Mouse (Mus musculus): ENCODE results near the gene Olfr574. TPM values are rescaled to one million over a fixed set of nuclear protein-coding genes. Genes with fewer than 3 reads are reported as not detected.

Olfr574 gene
- not detected in 2 replicates for polyA plus RNA-seq (2021; fragmentation: Nextera tagmentation)
- long read RNA-seq, experiment 1: 0 reads
- long read RNA-seq, experiment 2: 0 reads

GRCm38 (mm10) chr7:102948167-102948566, at the start of gene Olfr574:
Gene Olfr574, plus strand, starts transcription at chr7:102948467.

GRCm38 (mm10) chr7:102917032-102917875, 31.0 kb upstream of the Olfr574 start, which contains the start of gene Olfr571:
Gene Olfr571, minus strand, starts transcription at chr7:102917536.

GRCm38 (mm10) chr7:102924109-102924508, 24.2 kb upstream of the Olfr574 start, which contains the start of gene Olfr572:
Gene Olfr572, plus strand, starts transcription at chr7:102924409.

GRCm38 (mm10) chr7:102942475-102942874, 5.8 kb upstream of the Olfr574 start, which contains the start of gene Olfr573-ps1:
Gene Olfr573-ps1, minus strand, starts transcription at chr7:102942575.

GRCm38 (mm10) chr7:102958593-102958992, 10.3 kb downstream of the Olfr574 start, which contains the start of gene Olfr575:
Gene Olfr575, minus strand, starts transcription at chr7:102958775.

GRCm38 (mm10) chr7:102962360-102962759, 14.1 kb downstream of the Olfr574 start, which contains the start of gene Olfr576:
Gene Olfr576, plus strand, starts transcription at chr7:102962660.

GRCm38 (mm10) chr7:102975843-102976242, 27.6 kb downstream of the Olfr574 start, which contains the start of gene Olfr577:
Gene Olfr577, minus strand, starts transcription at chr7:102975943.

GRCm38 (mm10) chr7:102989224-102989623, 41.0 kb downstream of the Olfr574 start, which contains the start of gene Olfr578:
Gene Olfr578, minus strand, starts transcription at chr7:102989324.

Other genes starting within 250 kb of the Olfr574 start
- 0.10 and 0.13 TPM in 2 replicates for gene Olfr558, start 246.3 kb upstream of the Olfr574 start, polyA plus RNA-seq (2021; fragmentation: Nextera tagmentation)
- not detected in 2 replicates for gene Olfr33, start 229.4 kb upstream of the Olfr574 start, polyA plus RNA-seq (2021; fragmentation: Nextera tagmentation)
- gene Olfr559, start 221.0 kb upstream of the Olfr574 start, polyA plus RNA-seq (2021; fragmentation: Nextera tagmentation): not detected in 2 replicates
- not detected in 2 replicates for gene Olfr560, start 189.1 kb upstream of the Olfr574 start, polyA plus RNA-seq (2021; fragmentation: Nextera tagmentation)
- gene Olfr78, start 189.0 kb upstream of the Olfr574 start, polyA plus RNA-seq (2021; fragmentation: Nextera tagmentation): not detected in 2 replicates
- gene Olfr561, start 177.2 kb upstream of the Olfr574 start, polyA plus RNA-seq (2021; fragmentation: Nextera tagmentation): not detected in 2 replicates
- gene Olfr564, start 145.0 kb upstream of the Olfr574 start, polyA plus RNA-seq (2021; fragmentation: Nextera tagmentation): not detected in 2 replicates
- gene Olfr566, start 89.7 kb upstream of the Olfr574 start, polyA plus RNA-seq (2021; fragmentation: Nextera tagmentation): not detected in 2 replicates
- not detected in 2 replicates for gene Olfr568, start 71.3 kb upstream of the Olfr574 start, polyA plus RNA-seq (2021; fragmentation: Nextera tagmentation)
- not detected in 2 replicates for gene Olfr569, start 57.6 kb upstream of the Olfr574 start, polyA plus RNA-seq (2021; fragmentation: Nextera tagmentation)
- 0.23 TPM in 1 of 2 replicates, not detected in the other for gene Olfr570, start 53.9 kb upstream of the Olfr574 start, polyA plus RNA-seq (2021; fragmentation: Nextera tagmentation)
- not detected in 2 replicates for gene Olfr571, start 30.9 kb upstream of the Olfr574 start, polyA plus RNA-seq (2021; fragmentation: Nextera tagmentation)
- gene Olfr572, start 24.1 kb upstream of the Olfr574 start, polyA plus RNA-seq (2021; fragmentation: Nextera tagmentation): not detected in 2 replicates
- not detected in 2 replicates for gene Olfr573-ps1, start 5.9 kb upstream of the Olfr574 start, polyA plus RNA-seq (2021; fragmentation: Nextera tagmentation)
- not detected in 2 replicates for gene Olfr575, start 10.3 kb downstream of the Olfr574 start, polyA plus RNA-seq (2021; fragmentation: Nextera tagmentation)
- not detected in 2 replicates for gene Olfr576, start 14.2 kb downstream of the Olfr574 start, polyA plus RNA-seq (2021; fragmentation: Nextera tagmentation)
- gene Olfr577, start 27.5 kb downstream of the Olfr574 start, polyA plus RNA-seq (2021; fragmentation: Nextera tagmentation): not detected in 2 replicates
- gene Olfr578, start 40.9 kb downstream of the Olfr574 start, polyA plus RNA-seq (2021; fragmentation: Nextera tagmentation): not detected in 2 replicates
- gene Olfr582, start 89.6 kb downstream of the Olfr574 start, polyA plus RNA-seq (2021; fragmentation: Nextera tagmentation): not detected in 2 replicates
- not detected in 2 replicates for gene Olfr583, start 102.8 kb downstream of the Olfr574 start, polyA plus RNA-seq (2021; fragmentation: Nextera tagmentation)
- gene Olfr584, start 133.4 kb downstream of the Olfr574 start, polyA plus RNA-seq (2021; fragmentation: Nextera tagmentation): not detected in 2 replicates
- gene Olfr585, start 149.3 kb downstream of the Olfr574 start, polyA plus RNA-seq (2021; fragmentation: Nextera tagmentation): not detected in 2 replicates
- gene Olfr586, start 177.2 kb downstream of the Olfr574 start, polyA plus RNA-seq (2021; fragmentation: Nextera tagmentation): not detected in 2 replicates
- not detected in 2 replicates for gene Olfr588-ps1, start 192.4 kb downstream of the Olfr574 start, polyA plus RNA-seq (2021; fragmentation: Nextera tagmentation)
- gene Olfr589, start 207.9 kb downstream of the Olfr574 start, polyA plus RNA-seq (2021; fragmentation: Nextera tagmentation): not detected in 2 replicates
- gene Olfr591, start 229.9 kb downstream of the Olfr574 start, polyA plus RNA-seq (2021; fragmentation: Nextera tagmentation): not detected in 2 replicates
- not detected in 2 replicates for gene Olfr592, start 236.3 kb downstream of the Olfr574 start, polyA plus RNA-seq (2021; fragmentation: Nextera tagmentation)